Mouse (Mus musculus): ENCODE measurements at regions not wholly inside any gene's neighbourhood (a gene's known extent, or its start where the extent isn't known, plus 50 kb on each side); places are given as distances from the start of the nearest gene placed in this dataset.

DNA sequence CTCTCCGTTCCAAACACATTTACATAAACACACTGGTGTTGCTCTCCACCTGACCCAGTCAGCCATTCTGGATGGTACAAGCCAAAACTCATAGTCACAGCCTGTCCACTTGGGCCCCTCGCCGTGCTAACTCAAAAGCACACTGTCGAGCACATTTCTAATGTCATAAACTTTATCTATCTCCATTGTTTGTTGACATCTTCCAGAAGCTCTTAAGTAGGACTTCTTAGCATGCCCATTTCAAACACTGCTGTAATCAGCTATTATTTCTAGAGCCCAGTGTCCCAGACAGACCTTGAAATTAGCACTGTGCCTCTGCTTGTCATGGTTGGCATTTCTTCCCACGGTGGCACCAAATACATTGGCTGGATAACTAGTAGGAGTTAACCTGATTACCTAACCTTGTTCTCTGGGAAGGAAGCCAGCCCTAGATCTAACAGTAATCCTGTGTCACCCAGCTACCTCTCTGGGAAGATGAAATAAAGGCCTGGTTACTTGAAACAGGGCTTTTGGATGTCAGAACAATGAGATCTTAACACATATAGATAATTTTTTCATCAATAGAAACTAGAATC is 180.1 kb upstream of the Cited2 start:
- no peak for TF ChIP-seq POLR2A (IDR thresholded peaks at IDR 0.05; ENCODE audit: insufficient read depth, low read depth, low read length)
- TF ChIP-seq CTCF (IDR thresholded peaks at IDR 0.05) = no peak

Data from heart, adult 2 months (tissue).